Mouse (Mus musculus): Measurements from ENCODE around the gene Gm7579. TPM values are rescaled to one million over a fixed set of nuclear protein-coding genes. Genes with fewer than 3 reads are reported as not detected.
"Not testable (repeated sequence)": the region's sequence is repeated elsewhere in the genome, so short reads cannot be mapped to it uniquely, and the experiment has no call there.

The Gm7579 gene
- not detected for total RNA-seq (2021)
- long read RNA-seq, experiment 1 = 0 reads
- long read RNA-seq, experiment 2 = 0 reads

- no peak for DNase-seq (ENCODE audit: low spot score in 2 of 2)
These were observed at the start of gene Gm7579 for GRCm38 (mm10) chr7:142211559-142211958. Gene Gm7579 (plus strand): TSS chr7:142211859.

GRCm38 (mm10) chr7:142165639-142166038, 46.0 kb upstream of the Gm7579 start, which contains the start of gene Gm4553:
Gene Gm4553 (minus strand): TSS chr7:142165739.
- DNase-seq (ENCODE audit: low spot score in 2 of 2) = not testable (repeated sequence)

GRCm38 (mm10) chr7:142169836-142170235, 41.8 kb upstream of the Gm7579 start:
- DNase-seq (ENCODE audit: low spot score in 2 of 2) = no peak

GRCm38 (mm10) chr7:142175905-142176304, 35.8 kb upstream of the Gm7579 start, which contains the start of gene Krtap5-2:
Gene Krtap5-2 (minus strand): TSS chr7:142176005.
- not testable (repeated sequence) for DNase-seq (ENCODE audit: low spot score in 2 of 2)

- no peak for DNase-seq (ENCODE audit: low spot score in 2 of 2)
These were observed 33.0 kb upstream of the Gm7579 start for GRCm38 (mm10) chr7:142178685-142179084.

GRCm38 (mm10) chr7:142181021-142181420, 30.6 kb upstream of the Gm7579 start:
- DNase-seq (ENCODE audit: low spot score in 2 of 2) = no peak

- DNase-seq (ENCODE audit: low spot score in 2 of 2) = no peak
These were observed 23.5 kb upstream of the Gm7579 start for GRCm38 (mm10) chr7:142188156-142188555.

GRCm38 (mm10) chr7:142190289-142190688, 21.4 kb upstream of the Gm7579 start, which contains the start of gene Gm10153:
Gene Gm10153 (minus strand): TSS chr7:142190389.
- DNase-seq (ENCODE audit: low spot score in 2 of 2) = no peak

- no peak for DNase-seq (ENCODE audit: low spot score in 2 of 2)
These were observed 12.9 kb upstream of the Gm7579 start for GRCm38 (mm10) chr7:142198748-142199147.

GRCm38 (mm10) chr7:142201064-142201463, 10.6 kb upstream of the Gm7579 start, which contains the start of gene Krtap5-3:
Gene Krtap5-3 (plus strand): TSS chr7:142201364.
- no peak for DNase-seq (ENCODE audit: low spot score in 2 of 2)

- no peak for DNase-seq (ENCODE audit: low spot score in 2 of 2)
These were observed 6.2 kb upstream of the Gm7579 start for GRCm38 (mm10) chr7:142205488-142205887.

GRCm38 (mm10) chr7:142206891-142207290, 4.8 kb upstream of the Gm7579 start:
- DNase-seq (ENCODE audit: low spot score in 2 of 2) = not testable (repeated sequence)

GRCm38 (mm10) chr7:142212136-142212535, 477 bp downstream of the Gm7579 start:
- DNase-seq (ENCODE audit: low spot score in 2 of 2) = not testable (repeated sequence)

- DNase-seq (ENCODE audit: low spot score in 2 of 2) = no peak
These were observed 12.9 kb downstream of the Gm7579 start for GRCm38 (mm10) chr7:142224518-142224917.

GRCm38 (mm10) chr7:142229871-142230270, 18.2 kb downstream of the Gm7579 start, which contains the start of gene Krtap5-5:
Gene Krtap5-5 (minus strand): TSS chr7:142229971.
- not testable (repeated sequence) for DNase-seq (ENCODE audit: low spot score in 2 of 2)

GRCm38 (mm10) chr7:142231540-142231939, 19.9 kb downstream of the Gm7579 start:
- DNase-seq (ENCODE audit: low spot score in 2 of 2) = no peak

- DNase-seq (ENCODE audit: low spot score in 2 of 2) = no peak
These were observed 29.3 kb downstream of the Gm7579 start, which contains the start of gene Gm40460 for GRCm38 (mm10) chr7:142240978-142241377. Gene Gm40460 (minus strand): TSS chr7:142241078.

GRCm38 (mm10) chr7:142249824-142250223, 38.2 kb downstream of the Gm7579 start:
- DNase-seq (ENCODE audit: low spot score in 2 of 2) = peak; percentile 3 to 28

- DNase-seq (ENCODE audit: low spot score in 2 of 2) = peak; percentile 5 to 25
These were observed 43.9 kb downstream of the Gm7579 start for GRCm38 (mm10) chr7:142255517-142255916.

GRCm38 (mm10) chr7:142258254-142258653, 46.6 kb downstream of the Gm7579 start, which contains the start of gene Gm2431:
Gene Gm2431 (minus strand): TSS chr7:142258354.
- DNase-seq (ENCODE audit: low spot score in 2 of 2) = not testable (repeated sequence)
